Mouse (Mus musculus): ENCODE measurements around the gene Smarcb1.

Smarcb1 gene

GRCm38 (mm10) chr10:75854791-75855190 lies 66.6 kb downstream of the Smarcb1 start:
- DNase-seq, result no peak

GRCm38 (mm10) chr10:75854096-75854495 lies 67.3 kb downstream of the Smarcb1 start:
- DNase-seq, result no peak

- DNase-seq, result peak; percentile 94
These were observed 68.0 kb downstream of the Smarcb1 start for GRCm38 (mm10) chr10:75853452-75853851.

- no peak for DNase-seq
These were observed 68.8 kb downstream of the Smarcb1 start for GRCm38 (mm10) chr10:75852539-75853125.

DNA sequence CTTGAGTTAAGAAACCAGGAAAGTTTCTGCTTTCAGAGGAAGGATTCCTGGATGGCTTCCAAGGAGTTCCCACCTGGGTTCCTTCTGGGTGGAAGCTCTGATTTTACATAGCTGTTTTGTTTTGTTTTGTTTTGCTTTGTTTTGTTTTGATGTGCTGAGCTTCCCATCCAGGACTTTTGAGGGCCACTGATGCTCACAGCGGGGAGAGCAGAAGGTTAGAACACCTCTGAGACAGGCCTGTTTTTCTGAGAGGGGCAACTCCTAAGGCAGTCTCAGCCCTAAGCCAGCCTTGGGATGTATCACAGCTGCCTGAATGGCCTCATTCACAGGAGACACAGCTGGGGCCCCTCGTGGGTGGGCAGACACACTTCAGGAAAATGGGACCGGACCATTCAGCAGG lies 69.7 kb downstream of the Smarcb1 start:
- DNase-seq, result no peak

DNA sequence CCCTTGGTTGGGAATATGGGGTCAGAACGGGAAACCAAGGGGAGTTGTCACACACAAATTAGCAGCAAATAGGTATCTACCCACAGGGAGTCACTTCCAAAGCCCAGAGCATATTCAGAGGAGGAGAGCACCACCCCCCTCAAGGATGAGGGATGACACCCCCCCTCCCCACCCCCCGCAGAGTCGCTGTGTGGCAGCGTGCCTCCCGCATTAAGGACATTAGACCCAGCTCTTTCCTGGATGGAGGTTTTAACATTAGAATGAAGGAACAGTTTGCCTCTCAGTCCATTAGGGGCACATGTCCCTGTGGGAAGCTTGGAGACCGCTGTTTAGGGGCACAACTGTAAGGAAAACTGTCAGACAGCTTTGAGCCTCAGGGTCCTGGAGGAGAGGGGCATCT lies 70.3 kb downstream of the Smarcb1 start:
- no peak for DNase-seq

- DNase-seq, result no peak
These were observed 73.0 kb downstream of the Smarcb1 start for GRCm38 (mm10) chr10:75848382-75848781.
